Mouse (Mus musculus): Measurements from ENCODE around the gene Rnf2.

- TF ChIP-seq CTCF (IDR thresholded peaks at IDR 0.05; ENCODE audit: control insufficient read depth, insufficient read depth, low read length) = no peak
- peak; percentile 97 for TF ChIP-seq POLR2A (IDR thresholded peaks at IDR 0.05; ENCODE audit: borderline replicate concordance, control insufficient read depth, low read depth, low read length)
These were observed 72.2 kb downstream of the Rnf2 start, which contains the start of the genes Swt1 and Trmt1l for GRCm38 (mm10) chr1:151428263-151429221.
